Mouse (Mus musculus) thymus, adult 2 months (tissue): ENCODE measurements around the gene Slc2a5.

Experiments
- CTCF ChIP-seq: fragments of 200-500 bp; IDR thresholded peaks from 2 replicates; pipeline ENCODE4 v1.5.1; 2012; ENCODE audit warnings: mild to moderate bottlenecking, control low read depth, low read length, moderate library complexity, borderline replicate concordance; ENCODE audit not compliant: control insufficient read depth, poor library complexity, insufficient read depth; ENCODE audit errors: extremely low read depth
- POLR2A ChIP-seq: fragments of 200-500 bp; IDR thresholded peaks from 2 replicates; pipeline ENCODE4 v1.6.1; 2012; ENCODE audit warnings: mild to moderate bottlenecking, low read length, control low read depth, moderate library complexity; ENCODE audit not compliant: control insufficient read depth, poor library complexity, insufficient read depth; ENCODE audit errors: extremely low read depth

GRCm38 (mm10) chr4:150079244-150079643 lies 39.8 kb upstream of the Slc2a5 start:
- no peak for TF ChIP-seq CTCF
- TF ChIP-seq POLR2A = no peak
